Mouse (Mus musculus): ENCODE data around the gene Frmd6. TPM values are rescaled to one million over a fixed set of nuclear protein-coding genes. Genes with fewer than 3 reads are reported as not detected.
A peak's percentile ranks its signal among the peaks of the same experiment; 100 is the strongest.

The Frmd6 gene
- 10 to 100 TPM; 36.7 to 37.1 TPM for total RNA-seq (2021)
- long read RNA-seq, experiment 1, full-length matches to known transcripts = 3 of 26 reads
- long read RNA-seq, experiment 1, partial matches to known transcripts = 3 of 26 reads
- long read RNA-seq, experiment 1, other reads (novel, unspliced or antisense) = 20 of 26 reads
- long read RNA-seq, experiment 2, partial matches to known transcripts = 2 of 9 reads
- long read RNA-seq, experiment 2, other reads (novel, unspliced or antisense) = 7 of 9 reads

GRCm38 (mm10) chr12:70824729-70825650 lies at the start of gene Frmd6:
Frmd6 (plus strand) TSS chr12:70825514.
- DNase-seq = peak; percentile 96

GRCm38 (mm10) chr12:70775609-70776008 lies 49.7 kb upstream of the Frmd6 start:
- DNase-seq = no peak

- DNase-seq = no peak
Observed at GRCm38 (mm10) chr12:70776683-70777082, 48.6 kb upstream of the Frmd6 start.

GRCm38 (mm10) chr12:70777466-70777865 lies 47.8 kb upstream of the Frmd6 start:
- no peak for DNase-seq

GRCm38 (mm10) chr12:70777866-70778265 lies 47.4 kb upstream of the Frmd6 start:
- DNase-seq = peak in 1 of 2 experiments; percentile 38

GRCm38 (mm10) chr12:70778271-70778670 lies 47.0 kb upstream of the Frmd6 start:
- DNase-seq = no peak

- DNase-seq = no peak
Observed at GRCm38 (mm10) chr12:70778724-70779123, 46.6 kb upstream of the Frmd6 start.

GRCm38 (mm10) chr12:70783049-70783448 lies 42.3 kb upstream of the Frmd6 start:
- no peak for DNase-seq

- no peak for DNase-seq
Observed at GRCm38 (mm10) chr12:70783475-70784239, 41.7 kb upstream of the Frmd6 start.

GRCm38 (mm10) chr12:70784240-70784705 lies 41.0 kb upstream of the Frmd6 start:
- no peak for DNase-seq

GRCm38 (mm10) chr12:70789341-70789740 lies 36.0 kb upstream of the Frmd6 start:
- peak in 1 of 2 experiments; percentile 36 for DNase-seq

- DNase-seq = no peak
Observed at GRCm38 (mm10) chr12:70793291-70793690, 32.0 kb upstream of the Frmd6 start.

GRCm38 (mm10) chr12:70794543-70795388 lies 30.5 kb upstream of the Frmd6 start:
- no peak for DNase-seq

- DNase-seq = no peak
Observed at GRCm38 (mm10) chr12:70795389-70795711, 30.0 kb upstream of the Frmd6 start.

GRCm38 (mm10) chr12:70798496-70798895 lies 26.8 kb upstream of the Frmd6 start:
- peak; percentile 40 to 44 for DNase-seq

GRCm38 (mm10) chr12:70799231-70800002 lies 25.9 kb upstream of the Frmd6 start:
- peak; percentile 45 to 56 for DNase-seq

GRCm38 (mm10) chr12:70800086-70800485 lies 25.2 kb upstream of the Frmd6 start:
- peak; percentile 30 to 35 for DNase-seq

- DNase-seq = peak in 1 of 2 experiments; percentile 17
Observed at GRCm38 (mm10) chr12:70801361-70801760, 24.0 kb upstream of the Frmd6 start.

- no peak for DNase-seq
Observed at GRCm38 (mm10) chr12:70803494-70803893, 21.8 kb upstream of the Frmd6 start.

GRCm38 (mm10) chr12:70804989-70805388 lies 20.3 kb upstream of the Frmd6 start:
- DNase-seq = no peak

GRCm38 (mm10) chr12:70807543-70807942 lies 17.8 kb upstream of the Frmd6 start:
- no peak for DNase-seq

Measured in heart, adult 18-20 months (tissue).